Mouse (Mus musculus) lung, postnatal 0 days (tissue): Measurements from ENCODE around the gene N4bp2l1. TPM values are rescaled to one million over a fixed set of nuclear protein-coding genes. Genes with fewer than 3 reads are reported as not detected.

Source experiments
- ATAC-seq: fragments of 200-750 bp; cut with Nextera tagmentation; 2 replicates; pipeline ENCODE4 v1.8.0; 2017; ENCODE audit warnings: moderate library complexity
- DNase-seq: peaks from one replicate; pipeline ENCODE4 v3.0.0-alpha.2; 2016; ENCODE audit warnings: low spot score
- H3K27ac ChIP-seq: fragments of 300-500 bp; sonication (generic); 2 replicates; pipeline ENCODE4 v1.5.1; 2014; ENCODE audit warnings: antibody characterized with exemption, mild to moderate bottlenecking, low read length, mixed read lengths
- H3K27me3 ChIP-seq: fragments of 300-500 bp; sonication (generic); replicated peaks from 2 replicates; pipeline ENCODE4 v1.6.1; 2014; ENCODE audit warnings: low read length, mixed read lengths; ENCODE audit not compliant: insufficient read depth
- H3K36me3 ChIP-seq: fragments of 300-500 bp; sonication (generic); 2 replicates; pipeline ENCODE4 v1.6.1; 2014; ENCODE audit warnings: low read length, mixed read lengths; ENCODE audit not compliant: insufficient read depth
- H3K4me1 ChIP-seq: fragments of 300-500 bp; sonication (generic); 2 replicates; pipeline ENCODE4 v1.6.1; 2014; ENCODE audit warnings: antibody characterized with exemption, low read depth, low read length, mixed read lengths; ENCODE audit not compliant: insufficient read depth
- H3K4me2 ChIP-seq: fragments of 300-500 bp; sonication (generic); replicated peaks from 2 replicates; pipeline ENCODE4 v1.6.1; 2014; ENCODE audit warnings: low read depth, mild to moderate bottlenecking, low read length, moderate library complexity, mixed read lengths
- H3K4me3 ChIP-seq: fragments of 300-500 bp; sonication (generic); 2 replicates; pipeline ENCODE4 v1.5.1; 2014; ENCODE audit warnings: low read depth, low read length
- H3K9ac ChIP-seq: fragments of 300-500 bp; sonication (generic); replicated peaks from 2 replicates; pipeline ENCODE4 v1.6.1; 2014; ENCODE audit warnings: low read depth, mild to moderate bottlenecking
- H3K9me3 ChIP-seq: fragments of 300-500 bp; sonication (generic); 2 replicates; pipeline ENCODE4 v1.6.1; 2016; ENCODE audit warnings: low read length, mixed read lengths
- CTCF ChIP-seq: IDR thresholded peaks from 2 replicates; pipeline ENCODE4 v1.5.1; 2016; ENCODE audit warnings: antibody characterized with exemption, mild to moderate bottlenecking
- EP300 ChIP-seq: IDR thresholded peaks from 2 replicates; pipeline ENCODE4 v1.6.1; 2016; ENCODE audit warnings: antibody characterized with exemption, mild to moderate bottlenecking, control low read depth
- WGBS: fragments of 180-500 bp; shearing (Covaris S2); extraction: QIAGEN DNeasy Blood & Tissue Kit; methylation state at CpG from one replicate; pipeline ENCODE4 v1.1.7; 2014; 5-methylcytosine and 5-hydroxymethylcytosine counted together
- polyA plus RNA-seq: library from polyadenylated mRNA; unstranded; fragments of >200 nt; fragmentation: Nextera tagmentation; extraction: Ambion mirVana; gene quantifications from 2 replicates; pipeline ENCODE4 v1.2.1, GENCODE M21; 2015

N4bp2l1 gene
- polyA plus RNA-seq, 1 experiment from 2014 or later = 15.2 TPM

- DNase-seq = no peak
- Histone ChIP-seq H3K36me3 (no peaks in the 10 kb centered on the region), H3K4me2 (no peak overlapping the region), H3K9me3 (no peaks in the 10 kb centered on the region), H3K27me3 (no peaks in the 10 kb centered on the region), H3K4me3 (no peak overlapping the region), H3K9ac (no peak overlapping the region), H3K4me1 (no peaks in the 10 kb centered on the region), H3K27ac (no peak overlapping the region)
- TF ChIP-seq CTCF (no peak), EP300 (no peak)
- no peak for ATAC-seq
- 65% methylated on average over 20 of the region's 20 CpGs for WGBS
These were observed 3.8 kb upstream of the N4bp2l1 start for GRCm38 (mm10) chr5:150600554-150601440.

GRCm38 (mm10) chr5:150599301-150600294 is 2.6 kb upstream of the N4bp2l1 start:
- WGBS = 54% methylated on average over 13 of the region's 13 CpGs
- ATAC-seq (0 out of 2 replicates have a peak, but pooled peaks have one; percentile 10), DNase-seq (no peak)
- 0 out of 2 replicates have a peak, but pooled peaks cover 3% of the 10 kb centered on the region for H3K4me1 ChIP-seq
- H3K4me2 ChIP-seq = no peak overlapping the region
- H3K4me3 ChIP-seq = no peak overlapping the region
- no peaks in the 10 kb centered on the region for H3K36me3 ChIP-seq
- H3K9me3 ChIP-seq = no peaks in the 10 kb centered on the region
- no peak overlapping the region for H3K9ac ChIP-seq
- H3K27me3 ChIP-seq = no peaks in the 10 kb centered on the region
- TF ChIP-seq CTCF = no peak
- H3K27ac ChIP-seq = no peak overlapping the region

GRCm38 (mm10) chr5:150598202-150599119 is 1.5 kb upstream of the N4bp2l1 start:
- Histone ChIP-seq H3K4me1 (0 out of 2 replicates have a peak, but pooled peaks cover 3% of the 10 kb centered on the region), H3K27ac (no peak overlapping the region), H3K4me3 (no peak overlapping the region), H3K36me3 (no peaks in the 10 kb centered on the region), H3K4me2 (no peak overlapping the region), H3K9ac (no peak overlapping the region), H3K27me3 (no peaks in the 10 kb centered on the region), H3K9me3 (no peaks in the 10 kb centered on the region)
- DNase-seq = no peak
- WGBS = 47% methylated on average over 21 of the region's 21 CpGs
- no peak for ATAC-seq
- no peak for TF ChIP-seq CTCF
- no peak for TF ChIP-seq EP300

GRCm38 (mm10) chr5:150595366-150596016 is 1.5 kb downstream of the N4bp2l1 start:
- Histone ChIP-seq H3K9ac (no peak overlapping the region), H3K27ac (no peak overlapping the region), H3K4me2 (no peak overlapping the region), H3K4me1 (0 out of 2 replicates have a peak, but pooled peaks cover 3% of the 10 kb centered on the region), H3K27me3 (no peaks in the 10 kb centered on the region), H3K36me3 (no peaks in the 10 kb centered on the region), H3K4me3 (no peak overlapping the region), H3K9me3 (no peaks in the 10 kb centered on the region)
- no peak for ATAC-seq
- no peak for TF ChIP-seq CTCF
- TF ChIP-seq EP300 = no peak
- 51% methylated on average over 11 of the region's 11 CpGs for WGBS
- peak; percentile 47 for DNase-seq

- H3K4me2 ChIP-seq = peak overlapping the region; percentile 99
- no peaks in the 10 kb centered on the region for H3K9me3 ChIP-seq
- no peaks in the 10 kb centered on the region for H3K27me3 ChIP-seq
- peak overlapping the region; percentile 91 for H3K4me3 ChIP-seq
- no peaks in the 10 kb centered on the region for H3K36me3 ChIP-seq
- H3K4me1 ChIP-seq = 0 out of 2 replicates have a peak, but pooled peaks cover 3% of the 10 kb centered on the region
- DNase-seq (no peak), ATAC-seq (no peak)
- 8% methylated on average over 17 of the region's 17 CpGs for WGBS
- peak overlapping the region; percentile 77 for H3K9ac ChIP-seq
- TF ChIP-seq EP300 (no peak), CTCF (no peak)
- peak overlapping the region; percentile 26; the same call in 1 of the 2 replicates for H3K27ac ChIP-seq
These were observed 2.2 kb downstream of the N4bp2l1 start for GRCm38 (mm10) chr5:150594649-150595339.
